Mouse (Mus musculus) heart, adult 11 months (tissue): ENCODE measurements around the gene Ankrd49.

Source experiments
- DNase-seq: peaks from one replicate; pipeline ENCODE4 v3.0.0; 2022

The Ankrd49 gene

DNA sequence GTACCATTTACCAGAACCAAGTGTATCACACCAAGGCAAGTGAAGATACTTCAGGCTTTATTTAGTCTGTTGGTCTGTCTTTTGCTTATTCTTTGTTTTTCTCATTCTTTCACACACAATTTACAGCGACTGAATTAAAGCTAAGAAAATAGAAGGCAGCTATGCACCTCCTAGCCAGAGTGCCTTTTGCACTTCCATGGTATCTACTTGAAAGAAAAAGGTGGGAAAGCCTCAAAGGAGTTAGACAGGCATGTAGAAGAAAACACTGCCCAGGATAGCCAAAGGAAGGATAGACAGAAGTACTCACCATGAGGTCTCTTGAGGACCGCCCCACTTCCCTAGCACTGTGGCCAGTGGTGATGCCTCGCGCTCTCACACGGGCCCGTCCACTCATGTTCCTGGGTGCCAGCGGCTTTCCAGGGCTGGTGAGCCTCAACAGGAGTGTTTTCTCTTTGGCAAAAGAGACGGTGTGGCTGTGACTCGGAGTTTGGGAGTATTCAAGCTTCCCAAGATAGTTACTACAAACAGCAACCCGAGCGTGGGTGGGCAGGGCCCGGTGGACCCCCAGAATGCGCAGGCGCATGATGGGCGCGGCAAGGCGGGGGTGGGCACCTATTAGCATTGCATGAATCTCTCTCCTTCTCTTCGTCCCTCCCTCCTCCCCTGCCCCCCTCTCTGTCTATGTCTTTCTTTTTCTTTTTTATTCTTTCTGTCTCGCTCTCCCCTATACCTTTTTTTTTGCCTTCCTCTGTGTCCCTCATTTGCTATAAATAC lies 44.3 kb downstream of the Ankrd49 start, which contains the start of gene Piwil4:
Piwil4 (minus strand) TSS at position 583 of the 774 bp plus-strand sequence.
- no peak for DNase-seq

- no peak for DNase-seq
Measured at GRCm38 (mm10) chr9:14739498-14740150, 45.0 kb downstream of the Ankrd49 start.

- peak; percentile 90 for DNase-seq
Measured at GRCm38 (mm10) chr9:14730941-14731541, 53.6 kb downstream of the Ankrd49 start.
